Mouse (Mus musculus): ENCODE results near the gene A430005L14Rik.

DNA sequence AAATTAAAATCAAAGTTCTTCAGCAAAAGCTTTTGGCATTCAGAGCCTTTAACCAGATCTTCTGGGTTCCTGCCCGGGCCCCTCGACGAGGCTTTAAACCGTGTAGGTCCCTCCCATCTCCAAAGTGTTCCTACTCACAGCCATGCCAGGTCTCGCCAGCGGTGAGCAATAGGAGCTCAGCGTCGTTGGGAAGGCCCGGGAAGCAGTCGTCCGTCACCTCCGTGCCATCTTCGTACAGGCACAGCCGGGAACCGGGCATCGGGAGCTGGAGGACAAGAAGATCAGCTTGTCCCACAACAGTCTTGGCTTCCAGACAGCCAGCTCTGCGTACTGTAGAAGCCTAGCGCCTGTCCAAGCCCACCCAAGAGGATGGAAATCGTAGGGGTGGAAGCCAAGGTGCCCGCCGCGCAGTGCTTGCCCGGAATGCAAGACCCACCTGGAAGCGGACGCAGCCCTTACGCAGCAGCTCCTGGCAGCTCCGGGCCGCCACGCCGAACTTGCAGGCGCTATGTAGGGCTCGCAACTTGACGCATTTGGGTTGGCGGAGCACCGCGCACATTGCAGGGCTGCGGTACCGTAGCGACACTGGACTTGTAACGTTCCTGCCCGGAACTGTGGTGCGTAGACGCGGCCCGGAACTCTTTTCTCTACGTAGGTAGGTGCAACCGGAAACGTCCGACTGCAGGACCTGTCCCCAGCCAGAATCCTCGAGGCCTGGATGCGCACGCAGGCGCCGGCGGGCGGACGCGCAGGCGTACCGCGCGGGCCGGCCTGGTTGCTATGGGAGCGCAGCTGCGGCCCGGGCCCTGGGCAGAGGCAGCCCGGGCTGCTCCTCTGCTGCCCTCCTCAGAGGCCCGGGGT lies 17.6 kb downstream of the A430005L14Rik start, which contains the start of the genes Dffb and Cep104:
- TF ChIP-seq CTCF (IDR thresholded peaks at IDR 0.05; ENCODE audit: control insufficient read depth, insufficient read depth, insufficient replicate concordance, low read depth, low read length) (0 out of 2 replicates have a peak, but pooled peaks have one; percentile 16), POLR2A (IDR thresholded peaks at IDR 0.05; ENCODE audit: control insufficient read depth, low read depth, low read length) (peak; percentile 92)

Data from testis, adult 2 months (tissue).